Mouse (Mus musculus) small intestine, adult 2 months (tissue): Measurements from ENCODE around the gene Ccdc85b. TPM values are rescaled to one million over a fixed set of nuclear protein-coding genes. Genes with fewer than 3 reads are reported as not detected.
A peak's percentile ranks its signal among the peaks of the same experiment; 100 is the strongest.
"Not testable (repeated sequence)": the region's sequence is repeated elsewhere in the genome, so short reads cannot be mapped to it uniquely, and the experiment has no call there.

Experiments used
- H3K27ac ChIP-seq: fragments of 200-500 bp; 2 replicates; pipeline ENCODE4 v1.5.1; 2012; ENCODE audit warnings: low read depth, low read length, control low read depth, inconsistent platforms; ENCODE audit not compliant: insufficient read depth
- H3K27me3 ChIP-seq: fragments of 200-500 bp; 2 replicates; pipeline ENCODE4 v1.6.1; 2012; ENCODE audit warnings: mild to moderate bottlenecking, moderate library complexity, low read length, inconsistent platforms; ENCODE audit not compliant: control insufficient read depth, insufficient read depth
- H3K36me3 ChIP-seq: fragments of 200-500 bp; 2 replicates; pipeline ENCODE4 v1.6.1; 2012; ENCODE audit warnings: mild to moderate bottlenecking, low read length, control low read depth, inconsistent platforms; ENCODE audit not compliant: control insufficient read depth, insufficient read depth
- H3K4me1 ChIP-seq: fragments of 200-500 bp; 2 replicates; pipeline ENCODE4 v1.6.1; 2012; ENCODE audit warnings: low read length, inconsistent platforms, mixed read lengths; ENCODE audit not compliant: control insufficient read depth, insufficient read depth, insufficient read length
- H3K4me3 ChIP-seq: fragments of 200-500 bp; 2 replicates; pipeline ENCODE4 v1.5.1; 2012; ENCODE audit warnings: low read depth, mild to moderate bottlenecking, control low read depth, inconsistent platforms, low read length, moderate library complexity
- CTCF ChIP-seq: fragments of 200-500 bp; IDR thresholded peaks from 2 replicates; pipeline ENCODE4 v1.5.1; 2012; ENCODE audit warnings: low read depth, mild to moderate bottlenecking, control low read depth, inconsistent platforms, low read length, moderate library complexity, mixed read lengths; ENCODE audit not compliant: insufficient replicate concordance, insufficient read length; ENCODE audit errors: extremely low read depth
- POLR2A ChIP-seq: fragments of 200-500 bp; IDR thresholded peaks from 2 replicates; pipeline ENCODE4 v1.6.1; 2012; ENCODE audit warnings: low read depth, mild to moderate bottlenecking, control low read depth, inconsistent platforms, low read length, moderate library complexity
- WGBS: fragments of 180-500 bp; shearing (Covaris S2); methylation state at CpG from one replicate; pipeline ENCODE4 v1.1.7; 2018; 5-methylcytosine and 5-hydroxymethylcytosine counted together
- polyA plus RNA-seq: library from polyadenylated mRNA; depleted of rRNA; stranded (reverse); fragments of >200 nt; gene quantifications from 2 replicates; pipeline ENCODE4 v1.2.3, GENCODE M21; 2012; rRNA removed

Ccdc85b gene
- polyA plus RNA-seq: 3.3 and 4.4 TPM in 2 replicates

DNA sequence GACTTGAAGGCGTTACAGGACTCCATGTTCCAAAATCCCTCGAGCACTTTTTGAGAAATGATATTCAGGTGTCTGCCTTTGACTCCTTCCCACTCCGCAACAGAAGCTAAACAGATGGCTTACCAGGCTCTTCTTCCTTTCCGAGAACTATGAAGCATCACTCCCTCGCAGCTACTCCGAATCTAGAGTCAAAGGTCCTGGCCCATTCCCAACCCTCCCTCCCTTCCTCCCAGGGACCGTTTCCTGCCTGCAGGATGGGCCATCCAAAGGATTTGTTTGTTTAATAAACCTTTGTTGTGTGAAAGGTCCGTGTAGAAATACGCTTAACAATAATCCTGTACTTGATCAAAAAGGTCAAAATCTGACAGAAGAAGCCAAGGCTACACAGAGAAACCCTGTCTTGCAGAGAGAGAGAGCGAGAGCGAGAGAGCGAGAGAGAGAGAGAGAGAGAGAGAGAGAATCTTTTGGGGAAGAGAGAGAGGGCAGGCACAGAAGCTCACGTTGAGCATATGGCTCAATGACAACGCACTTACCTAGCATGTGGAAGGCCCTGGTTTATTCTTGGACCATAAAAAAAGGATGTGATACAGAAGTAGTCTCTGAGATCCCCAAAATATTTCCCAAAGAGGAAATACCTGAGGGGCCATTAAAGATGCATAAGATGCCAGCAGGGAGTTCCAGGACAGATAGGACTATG is at the start of gene Ccdc85b:
Ccdc85b (minus strand) TSS at position 149 of the 697 bp plus-strand sequence.
- TF ChIP-seq CTCF (no peak), POLR2A (no peak)
- Histone ChIP-seq H3K4me3 (peak within 1 kb of the TSS; percentile 86), H3K27ac (peak within 1 kb of the TSS; percentile 76), H3K4me1 (peaks cover 12% of the 10 kb centered on the region), H3K36me3 (peaks cover 5% of the 10 kb centered on the region), H3K27me3 (no peaks in the 10 kb centered on the region)
- WGBS: 12% methylated on average over 14 of the region's 14 CpGs

DNA sequence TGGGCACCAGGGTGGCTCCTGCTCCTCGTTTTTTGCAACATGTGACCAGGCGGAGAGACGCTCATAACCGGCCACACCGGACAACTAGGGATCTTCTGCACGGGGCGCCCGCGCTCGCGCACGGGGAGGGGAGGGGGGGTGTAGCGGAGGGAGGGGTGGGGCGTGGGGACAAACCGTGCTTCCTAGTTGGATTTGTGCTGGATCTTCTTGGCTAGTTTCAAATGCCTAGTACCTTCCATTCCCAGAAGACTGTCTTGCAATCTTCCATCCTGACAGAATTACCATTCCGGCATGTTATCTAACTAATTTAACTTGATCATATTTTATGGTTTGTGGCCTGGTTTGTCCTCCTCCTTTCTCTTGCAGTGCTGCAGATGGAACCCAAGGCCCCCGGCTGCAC is 46.0 kb upstream of the Ccdc85b start, which contains the start of gene 1700020D05Rik:
1700020D05Rik (minus strand) TSS at position 101 of the 400 bp plus-strand sequence.
- no peak within 1 kb of the TSS for H3K27ac ChIP-seq
- 38% methylated on average over 17 of the region's 17 CpGs for WGBS
- H3K27me3 ChIP-seq: no peaks in the 10 kb centered on the region
- peaks cover 6% of the 10 kb centered on the region; the same call in 1 of the 2 replicates for H3K4me1 ChIP-seq
- no peak for TF ChIP-seq CTCF
- TF ChIP-seq POLR2A: no peak
- H3K4me3 ChIP-seq: no peak within 1 kb of the TSS
- no peaks in the 10 kb centered on the region for H3K36me3 ChIP-seq

DNA sequence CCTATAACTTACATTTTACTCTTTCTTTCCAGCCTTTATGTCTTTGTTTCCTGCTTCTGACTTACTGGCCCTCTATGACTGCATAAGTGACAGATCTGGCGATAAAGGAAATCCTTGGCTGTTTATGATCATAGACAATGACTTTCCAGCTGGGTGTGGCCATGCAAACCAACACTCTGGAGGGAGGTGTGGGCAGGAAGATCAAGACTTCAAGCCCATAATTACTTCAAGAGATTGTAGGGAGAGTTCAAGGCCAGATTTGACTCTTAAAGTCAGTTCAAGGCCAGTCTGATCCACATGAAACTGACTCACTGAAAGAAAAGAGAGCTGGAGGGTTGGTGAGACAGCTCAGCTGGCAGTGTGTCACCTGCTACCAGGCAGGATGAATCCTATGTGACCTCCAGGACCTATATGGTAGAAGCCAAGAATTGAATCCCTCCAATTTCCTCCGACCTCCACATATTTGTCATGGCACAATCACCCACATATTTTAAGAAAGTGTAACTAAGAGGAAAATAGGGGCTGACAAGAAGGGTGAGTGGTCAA is 42.7 kb upstream of the Ccdc85b start:
- H3K4me1 ChIP-seq: peaks cover 6% of the 10 kb centered on the region; the same call in 1 of the 2 replicates
- 49% methylated on average over 2 of the region's 2 CpGs for WGBS
- TF ChIP-seq POLR2A: no peak
- no peak for TF ChIP-seq CTCF

DNA sequence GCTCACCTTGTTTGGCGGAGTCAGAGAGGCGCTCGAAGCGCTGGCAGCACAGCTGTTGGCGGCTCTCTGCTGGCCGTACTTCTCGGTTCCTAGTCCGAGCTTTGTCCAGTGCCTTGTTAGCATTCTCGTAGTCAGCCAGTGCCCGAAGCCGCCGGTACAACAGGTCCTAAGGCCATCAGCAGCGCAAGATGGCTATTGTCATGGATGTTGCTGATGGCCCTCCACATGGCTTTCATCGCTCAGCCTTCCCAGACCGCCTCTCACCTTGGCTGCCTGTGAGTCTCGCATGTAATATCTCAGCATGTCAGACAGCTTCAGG is 38.3 kb upstream of the Ccdc85b start:
- Histone ChIP-seq H3K36me3 (peaks cover 41% of the 10 kb centered on the region), H3K4me3 (no peak overlapping the region), H3K27me3 (no peaks in the 10 kb centered on the region), H3K27ac (no peak overlapping the region), H3K4me1 (peaks cover 13% of the 10 kb centered on the region; the same call in 1 of the 2 replicates)
- WGBS: 81% methylated on average over 16 of the region's 16 CpGs
- no peak for TF ChIP-seq POLR2A
- TF ChIP-seq CTCF: no peak

More for the DNA sequence above, 42.7 kb upstream of the Ccdc85b start:
- peak overlapping the region; percentile 77 for H3K27ac ChIP-seq
- H3K36me3 ChIP-seq: peaks cover 18% of the 10 kb centered on the region
- H3K27me3 ChIP-seq: no peaks in the 10 kb centered on the region
- H3K4me3 ChIP-seq: no peak overlapping the region

DNA sequence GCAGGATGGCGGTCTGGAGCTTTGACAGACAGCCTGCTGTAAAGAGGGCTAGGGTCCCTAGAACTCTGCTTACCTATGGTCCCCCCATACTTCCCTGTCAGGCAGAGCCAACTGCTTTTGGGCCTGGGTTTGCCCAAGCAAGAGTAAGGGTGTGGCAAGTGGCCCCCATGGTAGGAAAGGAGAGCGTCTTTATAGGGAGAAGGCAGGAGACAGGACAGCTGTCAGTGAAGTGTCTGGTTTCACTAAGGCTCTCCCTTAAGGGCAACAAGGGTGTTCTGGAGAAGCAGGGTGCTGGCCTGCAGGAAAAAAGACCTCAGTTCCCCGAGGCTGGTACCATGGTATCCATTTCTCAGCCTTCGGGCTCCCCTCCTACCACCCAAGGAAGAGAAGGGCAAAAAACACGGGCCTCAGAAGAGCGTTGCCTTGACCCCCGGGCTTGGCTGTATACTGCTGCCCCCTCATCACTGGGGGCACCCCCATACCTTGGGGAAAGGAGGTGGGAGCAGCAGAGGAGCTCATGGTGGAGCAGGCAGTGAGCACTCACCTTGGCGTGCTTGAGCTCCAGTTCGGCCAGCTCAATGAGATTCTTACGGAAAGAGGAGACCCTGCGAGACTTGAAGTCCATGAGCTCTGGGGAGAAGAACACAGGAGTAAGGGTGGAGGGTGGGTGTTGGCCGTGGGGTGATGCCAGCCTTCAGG is 37.8 kb upstream of the Ccdc85b start:
- Histone ChIP-seq H3K4me1 (peaks cover 10% of the 10 kb centered on the region; the same call in 1 of the 2 replicates), H3K4me3 (no peak overlapping the region), H3K27ac (no peak overlapping the region), H3K27me3 (no peaks in the 10 kb centered on the region), H3K36me3 (peaks cover 41% of the 10 kb centered on the region)
- 78% methylated on average over 12 of the region's 12 CpGs for WGBS
- no peak for TF ChIP-seq CTCF
- TF ChIP-seq POLR2A: no peak

DNA sequence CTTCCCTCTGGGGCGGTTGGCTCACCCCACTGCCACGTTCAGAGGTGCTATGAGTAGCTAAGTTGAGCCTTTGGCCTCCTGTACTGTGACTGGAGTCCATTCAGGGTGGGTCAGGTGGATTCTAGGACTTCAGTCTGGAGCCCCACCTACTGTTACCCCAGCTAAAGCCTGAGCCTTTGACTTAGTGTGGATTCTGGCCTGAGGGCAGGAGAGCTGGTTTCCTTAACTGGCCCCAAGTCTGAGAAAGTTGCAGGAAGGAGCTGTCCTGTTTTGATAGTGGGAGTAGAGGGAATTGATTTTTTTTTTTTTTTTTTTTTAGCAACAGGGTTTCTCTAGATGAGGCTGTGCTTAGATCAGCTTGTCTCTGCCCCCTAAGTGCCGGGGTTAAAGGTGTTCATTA is 36.6 kb upstream of the Ccdc85b start:
- H3K4me1 ChIP-seq: peaks cover 8% of the 10 kb centered on the region; the same call in 1 of the 2 replicates
- peaks cover 41% of the 10 kb centered on the region for H3K36me3 ChIP-seq
- H3K27ac ChIP-seq: peak overlapping the region; percentile 98
- no peaks in the 10 kb centered on the region for H3K27me3 ChIP-seq
- 46% methylated on average over 3 of the region's 3 CpGs for WGBS
- H3K4me3 ChIP-seq: no peak overlapping the region
- TF ChIP-seq CTCF: no peak
- TF ChIP-seq POLR2A: no peak

DNA sequence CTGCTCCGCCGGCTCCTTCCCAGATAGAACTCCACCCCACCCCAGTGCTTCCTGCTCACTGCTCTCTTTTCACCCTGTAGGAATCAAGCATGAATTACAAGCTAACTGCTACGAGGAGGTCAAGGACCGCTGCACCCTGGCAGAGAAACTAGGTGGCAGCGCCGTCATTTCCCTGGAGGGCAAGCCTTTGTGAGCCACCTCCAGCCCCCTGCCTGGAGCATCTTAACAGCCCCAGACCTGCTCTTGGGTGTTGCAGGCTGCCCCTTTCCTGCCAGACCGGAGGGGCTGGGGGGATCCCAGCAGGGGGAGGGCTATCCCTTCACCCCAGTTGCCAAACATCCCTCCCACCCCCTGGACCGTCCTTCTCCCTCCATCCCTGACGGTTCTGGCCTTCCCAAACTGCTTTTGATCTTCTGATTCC is 35.6 kb upstream of the Ccdc85b start:
- H3K4me3 ChIP-seq, H3K27ac ChIP-seq, H3K27me3 ChIP-seq, H3K4me1 ChIP-seq: not testable (repeated sequence)
- 49% methylated on average over 9 of the region's 9 CpGs for WGBS
- TF ChIP-seq CTCF: peak; percentile 23; the same call in 1 of the 2 replicates
- peaks cover 41% of the 10 kb centered on the region for H3K36me3 ChIP-seq

DNA sequence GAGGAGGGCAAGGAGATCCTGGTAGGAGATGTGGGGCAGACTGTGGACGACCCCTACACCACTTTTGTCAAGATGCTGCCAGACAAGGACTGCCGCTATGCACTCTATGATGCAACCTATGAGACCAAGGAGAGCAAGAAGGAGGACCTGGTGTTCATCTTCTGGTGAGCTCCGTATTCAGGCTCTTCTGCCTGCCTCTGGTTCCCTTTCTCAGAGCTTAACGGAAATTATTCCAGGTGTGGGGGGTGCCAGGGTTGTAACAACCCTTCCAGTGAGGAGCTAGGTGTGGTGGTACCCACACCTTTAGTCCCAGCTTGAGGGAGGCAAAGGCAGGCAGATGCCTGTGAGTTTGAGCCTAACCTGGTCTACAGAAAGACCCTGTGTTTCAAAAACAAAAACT is 34.9 kb upstream of the Ccdc85b start:
- no peak overlapping the region for H3K4me3 ChIP-seq
- no peaks in the 10 kb centered on the region for H3K27me3 ChIP-seq
- no peak overlapping the region for H3K27ac ChIP-seq
- no peak for TF ChIP-seq CTCF
- no peak for TF ChIP-seq POLR2A
- peaks cover 41% of the 10 kb centered on the region for H3K36me3 ChIP-seq
- 74% methylated on average over 4 of the region's 4 CpGs for WGBS
- H3K4me1 ChIP-seq: peaks cover 8% of the 10 kb centered on the region; the same call in 1 of the 2 replicates
